Mouse (Mus musculus): ENCODE data around the gene Tpi1. TPM values are rescaled to one million over a fixed set of nuclear protein-coding genes. Genes with fewer than 3 reads are reported as not detected.

Gene Tpi1
- total and polyA plus RNA-seq, 2 experiments from 2014 or later: 338 to 354 TPM

GRCm38 (mm10) chr6:124789519-124789918 lies 24.6 kb downstream of the Tpi1 start:
- no peak for ATAC-seq
- H3K4me3 ChIP-seq (ENCODE audit: low read depth, low read length): no peak overlapping the region
- H3K27me3 ChIP-seq (ENCODE audit: insufficient read depth, low read length): no peaks in the 10 kb centered on the region
- TF ChIP-seq CTCF (IDR thresholded peaks at IDR 0.05; ENCODE audit: low read depth): no peak
- no peak overlapping the region for H3K9ac ChIP-seq
- 79% methylated on average over 4 of the region's 4 CpGs for WGBS
- H3K27ac ChIP-seq (ENCODE audit: low read depth, low read length): no peak overlapping the region
- H3K4me2 ChIP-seq (ENCODE audit: low read depth): no peak overlapping the region
- H3K4me1 ChIP-seq (ENCODE audit: insufficient read depth): no peaks in the 10 kb centered on the region
- DNase-seq: no peak
- no peaks in the 10 kb centered on the region for H3K9me3 ChIP-seq (ENCODE audit: low read length)
- no peaks in the 10 kb centered on the region for H3K36me3 ChIP-seq (ENCODE audit: insufficient read depth)

- Histone ChIP-seq H3K27ac (ENCODE audit: low read depth, low read length) (no peak overlapping the region), H3K4me2 (ENCODE audit: low read depth) (no peak overlapping the region), H3K4me3 (ENCODE audit: low read depth, low read length) (no peak overlapping the region), H3K9ac (no peak overlapping the region), H3K36me3 (ENCODE audit: insufficient read depth) (no peaks in the 10 kb centered on the region), H3K27me3 (ENCODE audit: insufficient read depth, low read length) (no peaks in the 10 kb centered on the region), H3K4me1 (ENCODE audit: insufficient read depth) (no peaks in the 10 kb centered on the region), H3K9me3 (ENCODE audit: low read length) (no peaks in the 10 kb centered on the region)
- no peak for ATAC-seq
- DNase-seq: no peak
- no peak for TF ChIP-seq CTCF (IDR thresholded peaks at IDR 0.05; ENCODE audit: low read depth)
- 80% methylated on average over 10 of the region's 10 CpGs for WGBS
These were observed 26.4 kb downstream of the Tpi1 start for GRCm38 (mm10) chr6:124787722-124788121.

GRCm38 (mm10) chr6:124786756-124787420 lies 27.2 kb downstream of the Tpi1 start:
- H3K4me1 ChIP-seq (ENCODE audit: insufficient read depth): no peaks in the 10 kb centered on the region
- H3K4me3 ChIP-seq (ENCODE audit: low read depth, low read length): no peak overlapping the region
- H3K9me3 ChIP-seq (ENCODE audit: low read length): no peaks in the 10 kb centered on the region
- H3K27ac ChIP-seq (ENCODE audit: low read depth, low read length): no peak overlapping the region
- H3K9ac ChIP-seq: no peak overlapping the region
- WGBS: 45% methylated on average over 8 of the region's 8 CpGs
- H3K4me2 ChIP-seq (ENCODE audit: low read depth): no peak overlapping the region
- no peaks in the 10 kb centered on the region for H3K36me3 ChIP-seq (ENCODE audit: insufficient read depth)
- ATAC-seq: no peak
- no peak for DNase-seq
- TF ChIP-seq CTCF (IDR thresholded peaks at IDR 0.05; ENCODE audit: low read depth): no peak
- no peaks in the 10 kb centered on the region for H3K27me3 ChIP-seq (ENCODE audit: insufficient read depth, low read length)

- 32% methylated on average over 6 of the region's 6 CpGs for WGBS
- DNase-seq (no peak), ATAC-seq (0 out of 2 replicates have a peak, but pooled peaks have one; percentile 12)
- Histone ChIP-seq H3K36me3 (ENCODE audit: insufficient read depth) (no peaks in the 10 kb centered on the region), H3K27me3 (ENCODE audit: insufficient read depth, low read length) (no peaks in the 10 kb centered on the region), H3K9me3 (ENCODE audit: low read length) (no peaks in the 10 kb centered on the region), H3K9ac (no peak overlapping the region), H3K4me2 (ENCODE audit: low read depth) (no peak overlapping the region), H3K4me1 (ENCODE audit: insufficient read depth) (peaks cover 2% of the 10 kb centered on the region; the same call in 1 of the 2 replicates), H3K27ac (ENCODE audit: low read depth, low read length) (no peak overlapping the region), H3K4me3 (ENCODE audit: low read depth, low read length) (no peak overlapping the region)
- TF ChIP-seq CTCF (IDR thresholded peaks at IDR 0.05; ENCODE audit: low read depth): no peak
These were observed 31.7 kb downstream of the Tpi1 start for GRCm38 (mm10) chr6:124782436-124782835.

GRCm38 (mm10) chr6:124780917-124781316 lies 33.2 kb downstream of the Tpi1 start:
- ATAC-seq (no peak), DNase-seq (no peak)
- Histone ChIP-seq H3K4me1 (ENCODE audit: insufficient read depth) (peaks cover 2% of the 10 kb centered on the region; the same call in 1 of the 2 replicates), H3K9me3 (ENCODE audit: low read length) (no peaks in the 10 kb centered on the region), H3K4me2 (ENCODE audit: low read depth) (no peak overlapping the region), H3K9ac (no peak overlapping the region), H3K27ac (ENCODE audit: low read depth, low read length) (no peak overlapping the region), H3K27me3 (ENCODE audit: insufficient read depth, low read length) (no peaks in the 10 kb centered on the region), H3K36me3 (ENCODE audit: insufficient read depth) (no peaks in the 10 kb centered on the region), H3K4me3 (ENCODE audit: low read depth, low read length) (no peak overlapping the region)
- 73% methylated on average over 7 of the region's 7 CpGs for WGBS
- TF ChIP-seq CTCF (IDR thresholded peaks at IDR 0.05; ENCODE audit: low read depth): no peak

GRCm38 (mm10) chr6:124779984-124780416 lies 34.1 kb downstream of the Tpi1 start:
- no peaks in the 10 kb centered on the region for H3K27me3 ChIP-seq (ENCODE audit: insufficient read depth, low read length)
- H3K36me3 ChIP-seq (ENCODE audit: insufficient read depth): no peaks in the 10 kb centered on the region
- peak overlapping the region; percentile 26; the same call in 1 of the 2 replicates for H3K9ac ChIP-seq
- peak overlapping the region; percentile 28 for H3K4me3 ChIP-seq (ENCODE audit: low read depth, low read length)
- H3K4me2 ChIP-seq (ENCODE audit: low read depth): peak overlapping the region; percentile 44
- peak; percentile 19; the same call in 1 of the 2 replicates for TF ChIP-seq CTCF (IDR thresholded peaks at IDR 0.05; ENCODE audit: low read depth)
- H3K4me1 ChIP-seq (ENCODE audit: insufficient read depth): peaks cover 2% of the 10 kb centered on the region; the same call in 1 of the 2 replicates
- H3K27ac ChIP-seq (ENCODE audit: low read depth, low read length): no peak overlapping the region
- WGBS: 4% methylated on average over 10 of the region's 10 CpGs
- no peak for DNase-seq
- ATAC-seq: no peak
- H3K9me3 ChIP-seq (ENCODE audit: low read length): no peaks in the 10 kb centered on the region

GRCm38 (mm10) chr6:124779222-124779983 lies 34.7 kb downstream of the Tpi1 start, which contains the start of gene Lrrc23:
Lrrc23 (minus strand) TSS chr6:124779727.
- DNase-seq (peak; percentile 77), ATAC-seq (peak; percentile 79)
- H3K9me3 ChIP-seq (ENCODE audit: low read length): no peaks in the 10 kb centered on the region
- no peak for TF ChIP-seq CTCF (IDR thresholded peaks at IDR 0.05; ENCODE audit: low read depth)
- peak within 1 kb of the TSS; percentile 28 for H3K4me3 ChIP-seq (ENCODE audit: low read depth, low read length)
- H3K4me1 ChIP-seq (ENCODE audit: insufficient read depth): peaks cover 2% of the 10 kb centered on the region; the same call in 1 of the 2 replicates
- H3K9ac ChIP-seq: peak within 1 kb of the TSS; percentile 26; the same call in 1 of the 2 replicates
- H3K27ac ChIP-seq (ENCODE audit: low read depth, low read length): no peak within 1 kb of the TSS
- H3K27me3 ChIP-seq (ENCODE audit: insufficient read depth, low read length): no peaks in the 10 kb centered on the region
- peak within 1 kb of the TSS; percentile 44 for H3K4me2 ChIP-seq (ENCODE audit: low read depth)
- H3K36me3 ChIP-seq (ENCODE audit: insufficient read depth): no peaks in the 10 kb centered on the region
- 4% methylated on average over 23 of the region's 23 CpGs for WGBS

All from forebrain, postnatal 0 days (tissue).